Mouse (Mus musculus) cerebellum, adult 8-10 months (tissue): Measurements from ENCODE around the gene Serpinb1b.

Experiments
- DNase-seq: peaks from one replicate; pipeline ENCODE4 v3.0.0; 2022

The Serpinb1b gene

DNA sequence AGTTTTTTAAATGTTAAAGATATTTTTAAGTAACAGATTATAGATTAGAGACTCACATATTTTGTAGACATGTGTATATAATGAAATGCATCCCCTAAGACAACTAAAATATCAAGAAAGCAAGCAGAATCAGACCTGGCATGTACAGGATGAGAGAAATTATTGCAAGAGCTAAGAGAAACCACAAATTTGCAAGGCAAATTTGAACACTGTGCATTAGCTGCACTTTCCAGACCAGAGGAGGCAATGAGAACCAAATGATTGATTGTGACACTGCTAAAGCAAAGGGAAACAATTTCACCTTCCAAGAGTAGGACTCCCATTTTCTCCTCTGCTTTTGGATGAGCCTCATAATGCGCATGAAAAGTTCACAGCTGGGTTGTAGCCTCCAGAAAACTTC, 17.2 kb downstream of the Serpinb1b start:
- no peak for DNase-seq

DNA sequence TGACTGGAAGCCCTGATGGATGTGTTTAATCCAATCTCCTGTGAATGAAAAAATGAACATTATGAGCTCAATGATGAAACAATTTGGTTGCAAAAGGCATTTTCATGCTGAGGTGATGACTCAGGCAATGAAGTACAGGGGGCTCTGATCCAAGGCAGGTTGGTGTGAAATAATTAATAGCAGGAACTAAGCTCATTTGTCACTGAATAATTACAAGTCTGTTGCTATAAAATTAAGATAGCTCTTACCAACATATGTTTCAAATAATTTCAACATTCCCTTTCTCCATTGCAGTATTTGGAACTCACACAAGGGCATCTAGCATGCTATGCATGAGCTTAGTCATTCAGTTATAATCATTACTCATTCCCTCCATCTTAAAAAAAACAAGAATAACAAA, 27.3 kb downstream of the Serpinb1b start:
- DNase-seq, result no peak

DNA sequence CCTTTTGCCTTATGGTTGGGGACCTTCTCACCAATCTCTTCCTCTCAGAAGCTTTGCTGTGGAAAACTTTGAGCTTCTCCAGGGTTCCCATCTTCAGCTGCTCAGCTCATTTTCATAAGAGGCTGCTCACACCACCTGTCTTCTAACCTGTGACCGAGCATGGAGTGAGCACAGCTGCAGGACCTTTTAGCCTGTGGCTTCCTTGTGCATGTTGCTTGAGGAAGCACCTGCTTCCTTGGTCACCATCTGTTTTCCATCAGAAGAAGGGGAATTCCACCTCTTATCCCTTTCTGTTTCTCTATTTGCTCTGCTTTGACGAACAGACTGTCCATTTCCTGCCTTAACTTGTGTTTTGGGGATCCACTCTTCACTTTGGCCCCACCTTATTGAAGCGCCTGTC, 34.7 kb downstream of the Serpinb1b start:
- no peak for DNase-seq

DNA sequence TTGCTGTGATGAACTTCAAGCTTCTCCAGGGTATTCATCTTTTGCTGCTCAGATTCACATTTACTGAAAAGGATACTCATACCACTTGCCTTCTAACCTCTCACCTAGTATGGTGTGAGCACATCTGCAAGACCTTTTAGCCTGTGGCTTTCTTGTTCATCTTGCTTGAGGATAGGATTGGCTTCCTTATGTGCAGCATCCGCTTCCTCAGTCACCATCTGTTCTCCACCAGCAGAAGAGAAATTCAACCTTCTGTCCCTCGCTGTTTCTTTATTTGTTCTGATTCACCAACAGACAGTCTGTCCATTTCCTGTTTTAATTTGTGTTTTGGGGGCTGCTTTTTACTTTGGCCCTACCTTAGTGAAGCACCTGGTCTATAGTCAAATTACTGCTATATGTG, 59.3 kb downstream of the Serpinb1b start:
- no peak for DNase-seq

DNA sequence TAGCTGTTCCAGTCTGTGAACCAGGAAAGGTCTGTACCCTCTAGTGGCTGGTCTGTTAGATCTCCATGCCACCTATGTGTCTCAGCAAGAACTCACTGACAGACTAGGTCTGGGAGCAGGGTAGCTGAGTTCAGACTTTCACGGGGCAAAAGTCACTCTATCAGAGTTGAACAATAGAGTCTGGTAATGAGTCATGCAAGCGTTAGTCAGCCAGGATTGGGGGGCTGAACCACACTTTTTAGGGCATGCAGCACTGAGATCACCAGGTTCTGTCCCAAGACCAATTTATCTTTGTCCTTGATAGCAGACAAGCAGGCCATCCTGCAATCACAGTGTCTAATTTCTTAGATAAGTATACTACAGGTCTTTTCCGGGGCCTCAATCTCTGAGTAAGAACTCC, 63.1 kb downstream of the Serpinb1b start:
- DNase-seq, result no peak
